Mouse (Mus musculus) neural tube, embryonic 13.5 days (tissue): ENCODE measurements at regions not wholly inside any gene's neighbourhood (a gene's known extent, or its start where the extent isn't known, plus 50 kb on each side); places are given as distances from the start of the nearest gene placed in this dataset.

Experiments
- ATAC-seq: fragments of 200-750 bp; cut with Nextera tagmentation; 2 replicates; pipeline ENCODE4 v1.8.0; 2017; ENCODE audit warnings: low read depth, mild to moderate bottlenecking, moderate TSS enrichment, moderate library complexity
- H3K27ac ChIP-seq: fragments of 300-500 bp; sonication (generic); replicated peaks from 2 replicates; pipeline ENCODE4 v1.5.1; 2015; ENCODE audit warnings: moderate library complexity, mild to moderate bottlenecking, inconsistent platforms
- H3K27me3 ChIP-seq: fragments of 300-500 bp; sonication (generic); 2 replicates; pipeline ENCODE4 v1.6.1; 2015; ENCODE audit warnings: mild to moderate bottlenecking, inconsistent platforms
- H3K36me3 ChIP-seq: fragments of 300-500 bp; sonication (generic); 2 replicates; pipeline ENCODE4 v1.6.1; 2015; ENCODE audit warnings: mild to moderate bottlenecking, inconsistent platforms
- H3K4me1 ChIP-seq: fragments of 300-500 bp; sonication (generic); replicated peaks from 2 replicates; pipeline ENCODE4 v1.6.1; 2015; ENCODE audit warnings: inconsistent platforms
- H3K4me2 ChIP-seq: fragments of 300-500 bp; sonication (generic); 2 replicates; pipeline ENCODE4 v1.6.1; 2015; ENCODE audit warnings: inconsistent platforms, mild to moderate bottlenecking, moderate library complexity
- H3K4me3 ChIP-seq: fragments of 300-500 bp; sonication (generic); 2 replicates; pipeline ENCODE4 v1.5.1; 2015; ENCODE audit warnings: mild to moderate bottlenecking, inconsistent platforms
- H3K9ac ChIP-seq: fragments of 300-500 bp; sonication (generic); 2 replicates; pipeline ENCODE4 v1.6.1; 2015; ENCODE audit warnings: moderate library complexity, mild to moderate bottlenecking, inconsistent platforms
- H3K9me3 ChIP-seq: fragments of 300-500 bp; sonication (generic); 2 replicates; pipeline ENCODE4 v1.6.1; 2016; ENCODE audit warnings: inconsistent platforms
- WGBS: fragments of 180-500 bp; shearing (Covaris S2); methylation state at CpG from one replicate; pipeline ENCODE4 v1.1.7; 2015; 5-methylcytosine and 5-hydroxymethylcytosine counted together

DNA sequence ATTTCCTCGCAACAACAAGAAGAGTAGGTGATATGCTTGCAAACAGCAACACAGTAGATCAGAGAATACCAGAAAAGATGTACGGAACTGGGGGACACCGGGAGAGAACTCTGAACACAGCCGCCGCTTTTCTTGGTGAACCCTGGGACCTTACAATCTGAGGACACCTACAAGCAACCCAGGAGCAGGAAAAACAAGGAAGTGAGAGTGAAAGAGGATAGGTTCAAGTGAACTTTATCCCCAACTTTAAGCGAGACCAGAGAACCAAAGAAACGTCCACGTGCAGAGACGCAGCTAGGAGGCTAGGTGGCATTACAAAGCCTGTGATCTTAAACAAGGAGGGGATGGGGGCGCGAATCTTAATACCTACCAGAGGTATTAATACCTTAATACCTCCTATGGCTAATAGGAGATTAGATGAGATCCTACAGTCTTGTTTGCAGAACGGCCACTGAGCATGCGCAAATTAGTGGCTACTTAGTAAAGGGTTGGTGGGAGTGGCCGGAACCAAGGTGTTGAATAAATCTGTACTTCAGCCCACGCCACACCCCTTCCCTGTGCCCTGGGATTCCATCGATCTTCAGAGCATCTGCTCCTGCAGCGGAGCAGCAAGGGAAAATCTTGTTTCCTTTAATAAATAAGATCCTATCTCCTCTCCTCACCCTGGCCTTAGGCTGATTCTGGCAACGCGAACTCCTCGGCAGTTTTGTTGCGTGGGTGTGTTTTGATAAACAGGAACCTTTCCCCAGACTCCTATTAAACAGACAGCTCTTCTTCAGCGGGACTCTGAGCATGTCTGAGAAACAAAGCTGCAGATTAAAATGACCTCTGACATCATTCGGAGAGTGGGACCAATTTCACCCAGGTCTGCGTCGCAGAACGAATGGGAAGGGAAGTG is 64.6 kb upstream of the Cdh5 start:
- H3K4me3 ChIP-seq, result no peak overlapping the region
- no peak overlapping the region for H3K4me2 ChIP-seq
- ATAC-seq, result no peak
- no peaks in the 10 kb centered on the region for H3K9me3 ChIP-seq
- WGBS, result 85% methylated on average over 26 of the region's 26 CpGs
- no peak overlapping the region for H3K9ac ChIP-seq
- H3K27ac ChIP-seq, result no peak overlapping the region
- no peaks in the 10 kb centered on the region for H3K36me3 ChIP-seq
- peaks cover under 1% of the 10 kb centered on the region; the same call in 1 of the 2 replicates for H3K4me1 ChIP-seq
- H3K27me3 ChIP-seq, result no peaks in the 10 kb centered on the region

DNA sequence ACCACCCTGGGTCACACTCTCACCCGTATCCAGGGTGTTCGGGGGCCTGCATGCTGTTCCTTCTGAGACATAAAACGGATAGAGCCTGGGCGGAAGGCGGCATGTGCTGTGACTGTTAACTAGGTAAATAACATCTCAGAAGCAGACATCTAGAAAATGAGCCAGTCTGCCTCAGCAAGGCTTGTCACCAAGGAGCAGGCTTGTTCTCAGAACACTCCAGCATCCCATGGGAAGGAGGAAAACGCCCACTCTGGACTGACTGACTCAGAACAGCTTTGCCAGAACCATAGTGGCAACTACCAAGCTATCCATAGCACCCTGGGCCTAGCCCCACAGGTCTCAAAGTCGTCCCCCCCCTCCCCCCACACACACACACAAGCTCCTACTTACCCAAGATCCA is 63.8 kb upstream of the Cdh5 start:
- no peaks in the 10 kb centered on the region for H3K9me3 ChIP-seq
- 77% methylated on average over 7 of the region's 7 CpGs for WGBS
- H3K9ac ChIP-seq, result no peak overlapping the region
- no peak for ATAC-seq
- no peak overlapping the region for H3K4me3 ChIP-seq
- no peak overlapping the region for H3K27ac ChIP-seq
- H3K27me3 ChIP-seq, result no peaks in the 10 kb centered on the region
- H3K4me1 ChIP-seq, result peaks cover 8% of the 10 kb centered on the region
- no peaks in the 10 kb centered on the region for H3K36me3 ChIP-seq
- H3K4me2 ChIP-seq, result no peak overlapping the region

DNA sequence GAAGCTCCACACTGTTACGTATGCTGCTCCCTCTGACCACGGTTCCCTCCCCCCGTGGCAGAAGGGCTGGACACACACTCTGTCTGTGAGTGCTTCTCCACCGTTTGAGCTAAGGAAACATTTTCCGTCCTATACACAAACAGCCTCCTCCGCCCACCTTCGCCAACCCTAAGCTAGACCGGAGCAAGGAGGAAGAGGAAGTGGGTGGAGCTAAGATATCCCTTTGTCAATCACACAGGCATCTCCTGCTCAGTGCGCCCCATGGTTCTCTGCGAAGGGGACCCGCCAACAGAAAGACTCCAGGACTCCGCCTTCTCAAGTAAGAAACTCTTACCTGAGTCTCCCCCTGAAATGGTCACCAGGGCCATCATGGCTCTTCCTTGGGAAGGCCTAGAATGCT is 61.9 kb upstream of the Cdh5 start:
- no peak for ATAC-seq
- H3K27ac ChIP-seq, result no peak overlapping the region
- H3K4me3 ChIP-seq, result no peak overlapping the region
- no peaks in the 10 kb centered on the region for H3K36me3 ChIP-seq
- peaks cover 15% of the 10 kb centered on the region for H3K4me1 ChIP-seq
- H3K4me2 ChIP-seq, result no peak overlapping the region
- no peaks in the 10 kb centered on the region for H3K9me3 ChIP-seq
- WGBS, result 82% methylated on average over 12 of the region's 12 CpGs
- no peak overlapping the region for H3K9ac ChIP-seq
- H3K27me3 ChIP-seq, result no peaks in the 10 kb centered on the region

DNA sequence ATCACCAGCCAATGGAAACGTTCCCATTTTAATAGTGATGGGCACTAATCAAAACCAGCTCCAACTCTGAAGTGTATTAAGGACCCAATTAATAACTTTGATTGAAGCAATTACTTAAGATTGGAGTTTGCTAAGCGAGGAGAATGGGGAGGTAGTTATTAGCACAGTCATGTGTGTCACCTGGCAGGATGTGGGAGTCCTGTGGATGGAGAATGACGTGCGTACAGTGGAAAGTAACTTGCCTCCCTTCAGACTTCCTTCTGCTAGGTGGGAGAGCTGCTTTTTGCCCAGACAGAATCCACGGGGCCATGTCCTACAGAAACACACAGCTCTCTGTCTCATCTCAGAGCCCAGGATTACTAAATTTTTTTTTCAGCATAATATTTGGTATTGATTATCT is 59.9 kb upstream of the Cdh5 start:
- no peaks in the 10 kb centered on the region for H3K36me3 ChIP-seq
- H3K9ac ChIP-seq, result no peak overlapping the region
- H3K4me2 ChIP-seq, result no peak overlapping the region
- no peaks in the 10 kb centered on the region for H3K9me3 ChIP-seq
- peaks cover 15% of the 10 kb centered on the region for H3K4me1 ChIP-seq
- H3K4me3 ChIP-seq, result no peak overlapping the region
- no peaks in the 10 kb centered on the region for H3K27me3 ChIP-seq
- no peak overlapping the region for H3K27ac ChIP-seq
- WGBS, result 78% methylated on average over 5 of the region's 5 CpGs
- no peak for ATAC-seq

DNA sequence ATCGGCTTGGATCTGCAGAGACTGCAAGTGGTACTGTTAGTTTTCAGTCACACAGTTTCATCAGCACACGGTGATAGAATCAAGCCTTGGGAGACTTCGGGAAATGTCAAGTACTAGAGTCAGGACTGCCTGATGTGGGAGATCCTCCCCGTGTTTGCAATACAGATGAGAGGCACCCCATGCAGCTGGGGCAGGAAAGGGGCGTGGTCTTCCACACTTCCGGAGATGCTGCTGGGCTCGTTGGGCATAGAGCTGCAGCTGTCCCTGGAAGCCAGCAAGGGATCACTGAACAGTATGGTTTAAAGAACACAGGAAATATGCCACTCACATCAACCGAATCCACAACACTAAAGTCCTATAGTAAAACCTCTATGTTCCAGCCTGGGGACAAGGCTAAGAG is 59.0 kb upstream of the Cdh5 start:
- no peak overlapping the region for H3K27ac ChIP-seq
- H3K27me3 ChIP-seq, result no peaks in the 10 kb centered on the region
- no peak overlapping the region for H3K4me3 ChIP-seq
- H3K4me2 ChIP-seq, result no peak overlapping the region
- H3K9me3 ChIP-seq, result no peaks in the 10 kb centered on the region
- 36% methylated on average over 8 of the region's 8 CpGs for WGBS
- ATAC-seq, result no peak
- no peaks in the 10 kb centered on the region for H3K36me3 ChIP-seq
- H3K9ac ChIP-seq, result no peak overlapping the region
- peaks cover 15% of the 10 kb centered on the region for H3K4me1 ChIP-seq

DNA sequence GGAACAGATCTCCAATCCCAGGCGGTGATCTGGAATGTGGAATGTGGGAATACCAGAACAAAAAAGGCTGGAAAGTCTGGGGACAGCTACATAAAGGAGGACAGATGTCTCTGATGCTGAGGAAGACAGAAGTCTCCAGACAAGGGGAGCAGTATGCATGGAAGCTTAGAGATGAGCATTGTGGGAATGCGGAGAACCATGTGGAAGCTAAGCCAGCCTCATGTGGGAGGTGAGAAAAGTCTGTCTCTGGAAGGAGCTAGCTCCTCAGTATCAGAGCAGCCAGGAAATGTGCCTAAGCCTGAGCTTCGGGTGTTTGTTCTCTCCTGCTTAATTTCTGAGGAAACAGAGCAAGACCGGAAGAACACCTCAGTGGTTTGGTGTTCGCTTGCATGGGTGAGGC is 53.4 kb upstream of the Cdh5 start:
- Histone ChIP-seq H3K36me3 (no peaks in the 10 kb centered on the region), H3K27ac (no peak overlapping the region), H3K4me1 (peaks cover 9% of the 10 kb centered on the region), H3K9me3 (no peaks in the 10 kb centered on the region), H3K9ac (no peak overlapping the region), H3K27me3 (no peaks in the 10 kb centered on the region), H3K4me2 (no peak overlapping the region), H3K4me3 (no peak overlapping the region)
- ATAC-seq, result no peak
- 86% methylated on average over 5 of the region's 5 CpGs for WGBS

DNA sequence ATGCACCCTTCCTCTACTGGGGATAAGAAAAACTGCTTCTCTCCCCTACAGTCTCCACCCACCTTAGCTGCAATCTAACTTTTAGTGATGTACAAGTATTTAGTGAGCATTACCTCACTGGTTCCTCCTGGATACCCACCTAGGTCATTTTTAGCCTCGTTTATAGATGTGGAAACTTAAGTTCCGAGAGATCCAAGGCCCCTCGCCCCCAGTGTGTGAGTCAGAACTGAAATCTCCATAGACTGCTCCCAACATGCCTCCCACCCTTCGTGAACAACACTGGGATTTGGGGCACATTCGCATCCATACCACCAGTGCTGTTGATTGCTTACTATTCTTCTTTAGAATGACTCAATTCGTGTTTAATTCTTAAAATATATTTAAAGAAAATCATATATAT is 52.2 kb upstream of the Cdh5 start:
- H3K9me3 ChIP-seq, result no peaks in the 10 kb centered on the region
- no peak overlapping the region for H3K9ac ChIP-seq
- peaks cover 7% of the 10 kb centered on the region for H3K4me1 ChIP-seq
- WGBS, result 90% methylated on average over 6 of the region's 6 CpGs
- no peaks in the 10 kb centered on the region for H3K36me3 ChIP-seq
- no peak overlapping the region for H3K4me3 ChIP-seq
- H3K4me2 ChIP-seq, result no peak overlapping the region
- H3K27ac ChIP-seq, result no peak overlapping the region
- ATAC-seq, result no peak
- no peaks in the 10 kb centered on the region for H3K27me3 ChIP-seq

DNA sequence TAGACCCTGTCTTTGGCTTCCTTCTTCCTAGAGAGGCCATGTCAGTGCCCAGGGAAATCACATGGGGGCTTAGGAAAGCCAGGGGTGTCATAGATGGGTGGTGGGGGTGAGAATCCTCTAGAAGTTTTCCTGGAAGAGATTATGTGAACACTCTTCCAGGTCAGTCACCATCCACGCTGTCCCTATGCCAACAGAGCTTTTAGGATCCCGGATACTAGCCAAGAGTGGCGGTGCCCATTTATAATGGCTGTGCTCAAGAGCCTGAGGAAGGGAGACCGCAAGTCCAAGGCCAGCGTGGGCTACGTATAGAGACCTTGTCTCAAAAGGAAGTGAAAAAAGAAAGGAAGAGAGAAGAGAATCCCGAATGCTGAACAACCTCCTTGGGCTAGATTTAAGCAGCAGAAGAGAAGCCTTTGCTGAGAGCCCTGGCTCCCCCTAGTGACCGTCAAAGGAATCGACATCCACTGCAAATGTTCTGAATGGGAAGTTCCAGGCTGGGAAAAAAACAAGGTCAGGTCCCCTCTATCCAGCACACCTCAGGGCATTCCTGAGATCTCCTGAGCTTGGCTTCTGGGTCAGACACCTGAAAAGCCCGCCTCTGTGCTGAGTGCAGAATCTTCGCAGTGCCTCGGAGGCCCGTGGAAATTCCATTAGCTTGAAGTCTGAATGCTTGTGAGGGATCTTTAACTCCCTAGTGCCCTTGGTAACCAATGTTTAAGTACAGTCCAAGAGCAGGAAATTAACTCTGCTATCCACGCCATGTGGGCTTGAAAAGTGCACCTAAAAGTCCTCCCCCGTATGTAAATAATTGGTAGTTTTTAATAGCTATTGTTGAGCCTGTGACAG is 50.5 kb upstream of the Cdh5 start:
- peak; percentile 60; the same call in 1 of the 2 replicates for ATAC-seq
- no peaks in the 10 kb centered on the region for H3K36me3 ChIP-seq
- H3K9ac ChIP-seq, result no peak overlapping the region
- H3K4me1 ChIP-seq, result peaks cover 7% of the 10 kb centered on the region
- H3K27me3 ChIP-seq, result no peaks in the 10 kb centered on the region
- no peak overlapping the region for H3K27ac ChIP-seq
- H3K4me2 ChIP-seq, result no peak overlapping the region
- H3K9me3 ChIP-seq, result no peaks in the 10 kb centered on the region
- H3K4me3 ChIP-seq, result no peak overlapping the region
- WGBS, result 32% methylated on average over 15 of the region's 15 CpGs

DNA sequence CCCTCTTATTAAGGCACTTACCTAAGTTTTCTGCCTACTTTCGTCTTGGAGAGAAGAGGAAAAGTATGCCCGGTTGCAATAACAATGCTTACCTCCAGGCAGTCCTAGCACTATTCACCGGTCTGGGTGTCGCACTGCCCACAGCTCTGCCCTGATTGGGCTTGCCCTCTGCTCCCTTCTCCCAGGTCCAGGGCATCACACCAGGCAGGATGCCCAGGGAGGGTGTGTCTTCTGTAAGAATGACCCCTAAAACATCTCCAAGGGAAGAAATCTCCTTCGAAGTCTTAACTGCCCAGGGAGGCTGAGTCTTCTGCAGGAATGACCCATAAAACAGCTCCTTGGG is 49.9 kb upstream of the Cdh5 start:
- H3K27ac ChIP-seq, result no peak overlapping the region
- no peak overlapping the region for H3K4me3 ChIP-seq
- H3K27me3 ChIP-seq, result no peaks in the 10 kb centered on the region
- no peak overlapping the region for H3K9ac ChIP-seq
- no peaks in the 10 kb centered on the region for H3K9me3 ChIP-seq
- H3K4me1 ChIP-seq, result peaks cover 7% of the 10 kb centered on the region
- 44% methylated on average over 5 of the region's 5 CpGs for WGBS
- H3K36me3 ChIP-seq, result no peaks in the 10 kb centered on the region
- ATAC-seq, result no peak
- H3K4me2 ChIP-seq, result no peak overlapping the region
